In genomic region chr17:43990957-43991383, GRCm38 (mm10) we compare ENCODE assay signal across 11 mouse cellular contexts.
DNase-seq lines count a peak whose midpoint lies in the region; ATAC-seq and TF ChIP-seq lines count a peak whose summit lies in the region.
"Had no signal": no experiment of that assay in that cellular context is flagged by ENCODE, and none has a peak within 500 bp of the region (broad histone marks: within the 10 kb centered on the region; RNA-seq: fewer than 3 reads in every experiment).

No protein-coding gene starts in this region.

- peak overlapping the region; percentile 53; the same call in 1 of the 2 replicates for H3K27ac ChIP-seq in heart, embryonic 13.5 days (replicated peaks)
- no peak overlapping the region for H3K27ac ChIP-seq in kidney, embryonic 14.5 days (ENCODE audit: low read depth, low read length)

- 47% methylated on average over 10 of the region's 10 CpGs for WGBS in heart, embryonic 13.5 days
- WGBS in kidney, embryonic 14.5 days: 62% methylated on average over 10 of the region's 10 CpGs

- H3K27me3 ChIP-seq in heart, embryonic 13.5 days (replicated peaks): no peaks in the 10 kb centered on the region
- H3K27me3 ChIP-seq in myocyte (ENCODE audit: control insufficient read depth, insufficient read depth, insufficient read length): no peaks in the 10 kb centered on the region
- no peaks in the 10 kb centered on the region for H3K27me3 ChIP-seq in kidney, embryonic 14.5 days (ENCODE audit: control insufficient read depth, insufficient read depth, low read length)

- ATAC-seq in frontal cortex, adult (ENCODE audit: low TSS enrichment): peak; percentile 69
- no peak for ATAC-seq in heart, embryonic 13.5 days (ENCODE audit: extremely low read depth, insufficient number of reproducible peaks, low FRiP score, low TSS enrichment)
- no peak for ATAC-seq in kidney, embryonic 14.5 days (ENCODE audit: low FRiP score, low TSS enrichment)

- no peaks in the 10 kb centered on the region for H3K36me3 ChIP-seq in heart, embryonic 13.5 days
- no peaks in the 10 kb centered on the region for H3K36me3 ChIP-seq in myocyte (ENCODE audit: control insufficient read depth, insufficient read depth)
- no peaks in the 10 kb centered on the region for H3K36me3 ChIP-seq in kidney, embryonic 14.5 days (ENCODE audit: control insufficient read depth, insufficient read depth, low read length)

- peak overlapping the region; percentile 34 for H3K4me2 ChIP-seq in heart, embryonic 13.5 days
- H3K4me2 ChIP-seq in myocyte (ENCODE audit: low read depth): peak overlapping the region; percentile 18
- no peak overlapping the region for H3K4me2 ChIP-seq in kidney, embryonic 14.5 days (replicated peaks; ENCODE audit: low read depth, low read length)

- H3K4me1 ChIP-seq in heart, embryonic 13.5 days: peaks cover 43% of the 10 kb centered on the region
- H3K4me1 ChIP-seq in kidney, embryonic 14.5 days (ENCODE audit: control insufficient read depth, insufficient read depth, low read length): no peaks in the 10 kb centered on the region

- no peak for DNase-seq in frontal cortex, postnatal 14 days (ENCODE audit: low spot score in 2 of 2)
- peak; percentile 68 for DNase-seq in brain, embryonic 14.5 days (ENCODE audit: low read depth)
- no peak for DNase-seq in thymus, postnatal 36 days
- DNase-seq in lung, adult 18-20 months: no peak
- DNase-seq: cerebellum, adult 11-12 months; lung, postnatal 4 days; thymus, postnatal 4 days had no signal

- H3K9ac ChIP-seq in heart, embryonic 13.5 days: no peak overlapping the region
- no peak overlapping the region for H3K9ac ChIP-seq in kidney, embryonic 14.5 days (ENCODE audit: low read depth, low read length)

- TF ChIP-seq POLR2A in brain, embryonic 14.5 days (IDR thresholded peaks at IDR 0.05; ENCODE audit: borderline replicate concordance, extremely low read depth, insufficient read depth, insufficient read length, poor library complexity, severe bottlenecking): no peak
- no peak for TF ChIP-seq POLR2A in myocyte (IDR thresholded peaks at IDR 0.05; ENCODE audit: insufficient read length, low read depth)

- no peak overlapping the region for H3ac ChIP-seq in myocyte (ENCODE audit: control insufficient read depth, insufficient read length)

- H3K4me3 ChIP-seq in heart, embryonic 13.5 days: no peak overlapping the region
- no peak overlapping the region for H3K4me3 ChIP-seq in myocyte
- H3K4me3 ChIP-seq in kidney, embryonic 14.5 days (ENCODE audit: low read length): no peak overlapping the region

- no peak for TF ChIP-seq CTCF in brain, embryonic 14.5 days (IDR thresholded peaks at IDR 0.05; ENCODE audit: borderline replicate concordance, extremely low read depth, insufficient read depth, insufficient read length)

- H3K9me3 ChIP-seq in heart, embryonic 13.5 days: peaks cover 2% of the 10 kb centered on the region; the same call in 1 of the 2 replicates
- H3K9me3 ChIP-seq in kidney, embryonic 14.5 days (ENCODE audit: control insufficient read depth, low read length): peaks cover 4% of the 10 kb centered on the region; the same call in 1 of the 2 replicates

- H3K79me2 ChIP-seq in myocyte (ENCODE audit: control insufficient read depth, insufficient read depth): no peaks in the 10 kb centered on the region

TF ChIP-seq in myocyte, 11 proteins besides CTCF, POLR2A, EP300 and RAD21:
- no peak for TF ChIP-seq TCF3 (IDR thresholded peaks at IDR 0.05; ENCODE audit: insufficient read length, low read depth)
- peak; percentile 68 for TF ChIP-seq USF1 (IDR thresholded peaks at IDR 0.05; ENCODE audit: low read depth)
- no peak for TF ChIP-seq REST (IDR thresholded peaks at IDR 0.05; ENCODE audit: insufficient read depth, insufficient read length)
